Mouse (Mus musculus) activated CD4-positive, CD25-positive, alpha-beta regulatory T cell, adult 9 weeks (primary cell): ENCODE data around the gene Ribc2. TPM values are rescaled to one million over a fixed set of nuclear protein-coding genes. Genes with fewer than 3 reads are reported as not detected.

Experiments used
- polyA plus RNA-seq: library from polyadenylated mRNA; unstranded; fragments of 100-300 nt; shearing (Covaris generic); gene quantifications from one replicate; pipeline ENCODE4 v1.2.1, GENCODE M21; 2017

Gene Ribc2
- polyA plus RNA-seq: not detected

GRCm38 (mm10) chr15:85131275-85132192 is at the start of gene Ribc2, which contains the start of gene Smc1b:
Gene Ribc2 (plus strand): TSS chr15:85132078.
Gene Smc1b (minus strand): TSS chr15:85131964.

Other genes starting within 250 kb of the Ribc2 start
- 0.20 TPM for gene Gm29666, start 212.0 kb upstream of the Ribc2 start, polyA plus RNA-seq
- gene Nup50, start 208.7 kb upstream of the Ribc2 start, polyA plus RNA-seq: 40.0 TPM
- 1.0 TPM for gene 5031439G07Rik, start 143.5 kb upstream of the Ribc2 start, polyA plus RNA-seq
- not detected for gene Upk3a, start 114.9 kb upstream of the Ribc2 start, polyA plus RNA-seq
- 49.5 TPM for gene Fam118a, start 103.1 kb upstream of the Ribc2 start, polyA plus RNA-seq
- gene Smc1b, start 114 bp upstream of the Ribc2 start, polyA plus RNA-seq: 0.31 TPM
- not detected for gene Fbln1, start 73.9 kb downstream of the Ribc2 start, polyA plus RNA-seq
- 131 TPM for gene Atxn10, start 204.2 kb downstream of the Ribc2 start, polyA plus RNA-seq